Mouse (Mus musculus): ENCODE measurements around the gene Prkce. TPM values are rescaled to one million over a fixed set of nuclear protein-coding genes. Genes with fewer than 3 reads are reported as not detected.
A peak's percentile ranks its signal among the peaks of the same experiment; 100 is the strongest.

Prkce gene
- polyA plus RNA-seq, 1 experiment from 2014 or later = 18.7 TPM

- no peak overlapping the region for H3K4me3 ChIP-seq
- peaks cover 20% of the 10 kb centered on the region for H3K4me1 ChIP-seq (replicated peaks)
- peak overlapping the region; percentile 64 for H3K27ac ChIP-seq
- ATAC-seq (ENCODE audit: low FRiP score) = no peak
- H3K36me3 ChIP-seq = no peaks in the 10 kb centered on the region
- WGBS = 54% methylated on average over 7 of the region's 7 CpGs
- no peak overlapping the region for H3K9ac ChIP-seq
- H3K9me3 ChIP-seq = no peaks in the 10 kb centered on the region
- H3K4me2 ChIP-seq = no peak overlapping the region
- H3K27me3 ChIP-seq = no peaks in the 10 kb centered on the region
Measured at GRCm38 (mm10) chr17:86355772-86356451, 188.3 kb downstream of the Prkce start.

DNA sequence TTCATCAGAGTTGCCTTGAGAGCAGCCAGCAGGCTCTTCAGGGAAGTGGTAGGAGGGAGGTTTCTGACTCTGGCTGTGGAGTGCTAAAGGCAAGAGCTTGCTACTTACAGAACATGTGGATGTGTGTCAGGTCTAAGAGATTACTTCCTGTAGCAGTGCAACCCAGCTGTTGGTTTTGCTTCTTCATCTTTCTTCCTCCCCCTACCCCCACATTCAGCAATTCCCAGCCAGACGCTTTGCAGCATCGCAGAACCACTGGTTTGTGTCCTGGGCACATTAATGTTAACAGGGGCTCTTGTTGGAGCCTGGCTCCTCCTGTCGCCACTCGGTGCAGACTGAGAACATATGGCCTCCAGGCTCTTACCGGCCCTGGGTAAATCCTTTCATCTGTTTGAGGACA, 190.8 kb downstream of the Prkce start:
- 58% methylated on average over 5 of the region's 5 CpGs for WGBS
- no peak for ATAC-seq (ENCODE audit: low FRiP score)

DNA sequence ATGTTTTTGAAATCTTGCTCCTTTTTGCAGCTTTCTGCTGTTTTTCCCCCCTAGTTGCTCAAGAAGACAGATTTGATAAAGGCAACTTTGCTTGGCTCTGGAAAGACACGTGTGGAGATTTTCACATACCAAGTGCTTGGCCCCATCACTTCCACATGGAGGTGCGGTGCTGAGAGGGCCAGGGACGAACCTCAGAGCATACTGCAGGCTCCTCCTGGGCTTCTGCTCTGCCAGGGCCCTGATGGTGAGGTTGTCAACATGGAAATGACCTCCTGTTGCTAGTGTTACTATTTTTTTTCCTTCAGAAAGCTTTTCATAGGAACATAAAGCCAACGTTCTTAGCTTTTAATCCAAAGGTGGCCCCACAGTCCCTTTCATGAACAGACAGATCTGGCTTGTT, 191.3 kb downstream of the Prkce start:
- Histone ChIP-seq H3K4me3 (no peak overlapping the region), H3K36me3 (no peaks in the 10 kb centered on the region), H3K9me3 (no peaks in the 10 kb centered on the region), H3K27ac (no peak overlapping the region), H3K4me2 (no peak overlapping the region), H3K4me1 (replicated peaks) (peaks cover 19% of the 10 kb centered on the region; the same call in 1 of the 2 replicates), H3K9ac (no peak overlapping the region), H3K27me3 (no peaks in the 10 kb centered on the region)
- 79% methylated on average over 4 of the region's 4 CpGs for WGBS
- no peak for ATAC-seq (ENCODE audit: low FRiP score)

More for the DNA sequence above, 190.8 kb downstream of the Prkce start:
- Histone ChIP-seq H3K36me3 (no peaks in the 10 kb centered on the region), H3K4me3 (no peak overlapping the region), H3K9me3 (no peaks in the 10 kb centered on the region), H3K27ac (0 out of 2 replicates have a peak overlapping the region, but pooled peaks have one; percentile 3), H3K4me1 (replicated peaks) (peaks cover 22% of the 10 kb centered on the region; the same call in 1 of the 2 replicates), H3K27me3 (no peaks in the 10 kb centered on the region), H3K4me2 (no peak overlapping the region), H3K9ac (no peak overlapping the region)

DNA sequence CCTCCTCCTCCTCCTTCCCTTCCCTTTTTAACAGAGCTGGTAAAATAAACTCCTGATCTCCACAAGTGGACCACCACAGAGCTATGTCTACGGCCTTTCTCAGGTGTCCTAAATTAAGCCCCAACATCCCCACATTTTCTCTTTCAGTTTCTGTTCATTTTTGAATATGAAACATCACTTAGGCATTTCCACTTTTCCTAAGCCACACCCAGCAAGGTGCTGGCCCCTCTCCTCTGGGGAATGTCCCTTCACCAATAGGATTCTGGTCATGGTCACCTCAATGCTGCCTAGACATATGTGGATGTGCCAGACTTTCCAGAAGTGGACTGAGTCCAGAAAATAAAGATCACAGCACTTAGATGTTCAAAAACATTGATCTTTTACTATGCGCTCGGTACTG, 193.3 kb downstream of the Prkce start:
- H3K9me3 ChIP-seq = no peaks in the 10 kb centered on the region
- no peak overlapping the region for H3K4me3 ChIP-seq
- H3K36me3 ChIP-seq = no peaks in the 10 kb centered on the region
- no peak overlapping the region for H3K9ac ChIP-seq
- no peaks in the 10 kb centered on the region for H3K27me3 ChIP-seq
- WGBS = 97% methylated on average over 3 of the region's 3 CpGs
- no peak for ATAC-seq (ENCODE audit: low FRiP score)
- no peak overlapping the region for H3K4me2 ChIP-seq
- peaks cover 22% of the 10 kb centered on the region for H3K4me1 ChIP-seq (replicated peaks)
- H3K27ac ChIP-seq = no peak overlapping the region

DNA sequence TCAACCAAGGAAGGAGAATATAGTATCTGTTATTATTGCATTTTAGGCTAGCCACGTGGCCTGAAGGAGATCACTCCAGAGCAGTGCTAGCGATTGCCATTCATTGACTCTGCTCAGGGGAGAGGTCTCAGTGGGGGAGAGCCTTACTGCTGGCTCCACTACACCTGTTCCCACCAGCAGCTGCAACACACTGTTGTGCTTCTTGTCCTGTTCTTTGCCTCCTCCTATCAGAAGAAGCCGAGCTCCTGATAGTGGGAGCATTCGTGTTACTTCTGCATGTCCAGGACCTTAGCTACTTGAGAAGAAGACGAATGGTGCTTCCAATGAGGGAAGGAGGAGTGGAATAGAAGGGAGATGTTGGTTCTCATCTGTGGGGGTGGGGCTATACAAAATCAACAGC, 195.8 kb downstream of the Prkce start:
- no peaks in the 10 kb centered on the region for H3K36me3 ChIP-seq
- peaks cover 20% of the 10 kb centered on the region for H3K4me1 ChIP-seq (replicated peaks)
- ATAC-seq (ENCODE audit: low FRiP score) = no peak
- no peak overlapping the region for H3K9ac ChIP-seq
- H3K4me3 ChIP-seq = no peak overlapping the region
- H3K9me3 ChIP-seq = no peaks in the 10 kb centered on the region
- 66% methylated on average over 5 of the region's 5 CpGs for WGBS
- 0 out of 2 replicates have a peak overlapping the region, but pooled peaks have one; percentile 15 for H3K27ac ChIP-seq
- no peak overlapping the region for H3K4me2 ChIP-seq
- no peaks in the 10 kb centered on the region for H3K27me3 ChIP-seq

- Histone ChIP-seq H3K36me3 (no peaks in the 10 kb centered on the region), H3K9me3 (no peaks in the 10 kb centered on the region), H3K4me2 (no peak overlapping the region), H3K27me3 (no peaks in the 10 kb centered on the region), H3K27ac (no peak overlapping the region), H3K9ac (no peak overlapping the region), H3K4me3 (no peak overlapping the region), H3K4me1 (replicated peaks) (peaks cover 20% of the 10 kb centered on the region)
- ATAC-seq (ENCODE audit: low FRiP score) = no peak
- WGBS = 79% methylated on average over 16 of the region's 16 CpGs
Measured at GRCm38 (mm10) chr17:86364349-86365075, 196.9 kb downstream of the Prkce start.

DNA sequence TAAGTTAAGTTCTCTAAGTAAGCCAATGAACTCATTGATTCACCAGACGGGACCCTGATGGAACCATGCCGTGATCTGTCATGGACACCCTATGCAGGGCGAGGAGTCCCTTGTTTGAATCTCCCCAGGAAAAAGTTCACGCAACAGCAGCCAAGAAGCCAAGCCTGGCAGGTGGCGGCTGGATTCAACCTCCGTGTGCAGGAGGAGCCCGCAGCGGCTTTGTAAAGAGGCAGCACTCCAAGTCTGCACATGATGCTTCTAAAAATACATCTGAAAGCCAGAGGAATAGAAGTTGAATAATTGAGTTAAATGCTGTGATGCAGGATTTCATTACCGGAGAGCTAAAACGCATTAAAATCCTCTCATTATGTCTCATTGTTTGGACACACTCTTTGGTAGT, 199.3 kb downstream of the Prkce start:
- Histone ChIP-seq H3K27ac (no peak overlapping the region), H3K36me3 (no peaks in the 10 kb centered on the region), H3K4me1 (replicated peaks) (peaks cover 40% of the 10 kb centered on the region), H3K4me2 (no peak overlapping the region), H3K9me3 (no peaks in the 10 kb centered on the region), H3K27me3 (no peaks in the 10 kb centered on the region), H3K4me3 (no peak overlapping the region), H3K9ac (no peak overlapping the region)
- WGBS = 68% methylated on average over 10 of the region's 10 CpGs
- no peak for ATAC-seq (ENCODE audit: low FRiP score)

GRCm38 (mm10) chr17:86367676-86368075, 200.1 kb downstream of the Prkce start:
- H3K9ac ChIP-seq = no peak overlapping the region
- peaks cover 35% of the 10 kb centered on the region for H3K4me1 ChIP-seq (replicated peaks)
- WGBS = 38% methylated on average over 7 of the region's 7 CpGs
- H3K9me3 ChIP-seq = no peaks in the 10 kb centered on the region
- no peaks in the 10 kb centered on the region for H3K27me3 ChIP-seq
- H3K27ac ChIP-seq = peak overlapping the region; percentile 40; the same call in 1 of the 2 replicates
- no peak overlapping the region for H3K4me2 ChIP-seq
- no peaks in the 10 kb centered on the region for H3K36me3 ChIP-seq
- ATAC-seq (ENCODE audit: low FRiP score) = no peak
- no peak overlapping the region for H3K4me3 ChIP-seq

DNA sequence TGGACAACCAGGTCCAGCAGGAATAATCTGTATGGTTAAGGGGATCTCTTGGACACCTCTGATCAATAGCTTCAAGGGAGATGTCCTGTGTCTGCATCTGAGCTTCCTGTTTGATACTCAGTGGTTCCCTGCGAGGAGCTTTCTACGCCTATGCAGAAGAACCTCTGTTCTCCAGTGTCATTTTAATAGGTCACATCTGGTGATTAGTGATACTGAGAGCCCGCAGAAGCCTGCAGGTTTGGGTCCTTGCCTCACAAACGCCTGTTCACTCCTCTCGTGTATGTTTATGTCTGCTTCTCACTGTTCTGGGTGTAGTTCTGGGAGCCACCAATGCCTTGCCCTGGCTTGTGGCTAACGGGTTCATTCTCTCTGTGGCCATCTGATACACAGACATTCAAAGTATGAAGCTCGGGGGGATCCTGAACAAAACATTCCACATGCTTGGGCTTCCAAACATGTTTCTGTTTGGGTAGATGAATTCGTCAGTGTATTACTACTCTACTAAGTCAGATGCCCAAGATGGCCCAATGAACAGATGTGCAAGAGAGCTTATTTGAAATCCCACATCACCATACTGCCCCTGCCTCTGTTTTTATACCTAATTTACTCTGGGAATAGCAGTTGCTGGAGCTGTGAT, 202.6 kb downstream of the Prkce start:
- Histone ChIP-seq H3K4me1 (replicated peaks) (peaks cover 27% of the 10 kb centered on the region), H3K27me3 (no peaks in the 10 kb centered on the region), H3K36me3 (no peaks in the 10 kb centered on the region), H3K27ac (no peak overlapping the region; the same call in 1 of the 2 replicates), H3K4me3 (no peak overlapping the region), H3K4me2 (no peak overlapping the region), H3K9ac (no peak overlapping the region), H3K9me3 (no peaks in the 10 kb centered on the region)
- 82% methylated on average over 8 of the region's 8 CpGs for WGBS
- no peak for ATAC-seq (ENCODE audit: low FRiP score)

GRCm38 (mm10) chr17:86371101-86371561, 203.5 kb downstream of the Prkce start:
- 66% methylated on average over 4 of the region's 4 CpGs for WGBS
- H3K4me1 ChIP-seq (replicated peaks) = peaks cover 27% of the 10 kb centered on the region
- no peaks in the 10 kb centered on the region for H3K9me3 ChIP-seq
- no peak for ATAC-seq (ENCODE audit: low FRiP score)
- no peak overlapping the region for H3K4me3 ChIP-seq
- no peaks in the 10 kb centered on the region for H3K27me3 ChIP-seq
- H3K9ac ChIP-seq = no peak overlapping the region
- peak overlapping the region; percentile 73 for H3K27ac ChIP-seq
- no peaks in the 10 kb centered on the region for H3K36me3 ChIP-seq
- H3K4me2 ChIP-seq = no peak overlapping the region

DNA sequence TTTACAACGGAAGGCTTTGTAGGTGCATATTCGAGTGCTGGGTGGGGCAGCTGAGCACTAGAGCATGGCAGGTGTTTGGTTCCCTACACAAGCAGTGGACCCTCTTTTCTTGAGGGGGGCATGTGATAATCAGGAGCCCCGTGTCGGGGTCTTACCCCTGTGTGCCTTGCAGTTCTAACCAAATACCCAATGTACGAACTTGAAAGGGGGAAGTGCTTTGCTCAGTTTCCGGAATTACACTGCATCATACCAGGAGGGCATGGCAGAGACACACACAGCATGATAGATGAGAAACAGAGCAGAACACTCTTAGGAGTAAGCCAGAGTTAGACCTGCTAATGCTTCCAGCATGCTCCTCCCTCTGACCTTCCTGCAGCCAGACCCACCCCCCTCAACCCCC, 208.8 kb downstream of the Prkce start:
- no peaks in the 10 kb centered on the region for H3K9me3 ChIP-seq
- no peaks in the 10 kb centered on the region for H3K36me3 ChIP-seq
- H3K4me1 ChIP-seq (replicated peaks) = peaks cover 22% of the 10 kb centered on the region
- H3K4me2 ChIP-seq = no peak overlapping the region
- H3K27ac ChIP-seq = no peak overlapping the region
- H3K4me3 ChIP-seq = no peak overlapping the region
- no peak overlapping the region for H3K9ac ChIP-seq
- H3K27me3 ChIP-seq = no peaks in the 10 kb centered on the region
- 86% methylated on average over 6 of the region's 6 CpGs for WGBS
- no peak for ATAC-seq (ENCODE audit: low FRiP score)

- Histone ChIP-seq H3K9me3 (no peaks in the 10 kb centered on the region), H3K9ac (no peak overlapping the region), H3K36me3 (no peaks in the 10 kb centered on the region), H3K4me3 (no peak overlapping the region), H3K4me1 (replicated peaks) (peaks cover 17% of the 10 kb centered on the region), H3K4me2 (no peak overlapping the region), H3K27me3 (no peaks in the 10 kb centered on the region), H3K27ac (no peak overlapping the region)
- peak; percentile 38 for ATAC-seq (ENCODE audit: low FRiP score)
- WGBS = 73% methylated on average over 9 of the region's 9 CpGs
Measured at GRCm38 (mm10) chr17:86377863-86378262, 210.3 kb downstream of the Prkce start.
